Mouse (Mus musculus) heart, embryonic 14.5 days (tissue): ENCODE results near the gene Napsa. TPM values are rescaled to one million over a fixed set of nuclear protein-coding genes. Genes with fewer than 3 reads are reported as not detected.

ENCODE experiments used
- ATAC-seq: fragments of 200-750 bp; cut with Nextera tagmentation; 2 replicates; pipeline ENCODE4 v1.8.0; 2017; ENCODE audit warnings: low read depth, moderate TSS enrichment; ENCODE audit not compliant: insufficient number of reproducible peaks, insufficient read depth, low FRiP score
- H3K27ac ChIP-seq, 2 experiments: fragments of 200-500 bp in 1 of 2; fragments of 300-500 bp in 1 of 2; sonication (generic) in 1 of 2; replicated peaks in 1 of 2; 2 replicates each; pipeline ENCODE4 v1.5.1; 2012 to 2014; ENCODE audit warnings: low read depth in 2 of 2, low read length in 2 of 2, control low read depth in 1 of 2, mild to moderate bottlenecking in 1 of 2, mixed read lengths in 1 of 2; ENCODE audit not compliant: control insufficient read depth in 1 of 2, insufficient read depth in 1 of 2
- H3K27me3 ChIP-seq: fragments of 300-500 bp; sonication (generic); 2 replicates; pipeline ENCODE4 v1.6.1; 2014; ENCODE audit warnings: mild to moderate bottlenecking, low read length, control low read depth; ENCODE audit not compliant: control insufficient read depth, insufficient read depth
- H3K36me3 ChIP-seq: fragments of 300-500 bp; sonication (generic); 2 replicates; pipeline ENCODE4 v1.6.1; 2014; ENCODE audit warnings: mild to moderate bottlenecking, control low read depth, low read length, mixed read lengths; ENCODE audit not compliant: control insufficient read depth, insufficient read depth
- H3K4me1 ChIP-seq, 2 experiments: fragments of 200-500 bp in 1 of 2; fragments of 300-500 bp in 1 of 2; sonication (generic) in 1 of 2; 2 replicates each; pipeline ENCODE4 v1.6.1; 2012 to 2014; ENCODE audit warnings: low read length in 2 of 2, control low read depth in 1 of 2, mixed read lengths in 1 of 2; ENCODE audit not compliant: control insufficient read depth in 2 of 2, insufficient read depth in 2 of 2
- H3K4me2 ChIP-seq: fragments of 300-500 bp; sonication (generic); 2 replicates; pipeline ENCODE4 v1.6.1; 2014; ENCODE audit warnings: mild to moderate bottlenecking, low read length
- H3K4me3 ChIP-seq, 2 experiments: fragments of 200-500 bp in 1 of 2; fragments of 300-500 bp in 1 of 2; sonication (generic) in 1 of 2; 2 replicates each; pipeline ENCODE4 v1.5.1; 2012 to 2014; ENCODE audit warnings: low read length in 2 of 2, mild to moderate bottlenecking in 2 of 2, control low read depth in 1 of 2, low read depth in 1 of 2, moderate library complexity in 1 of 2; ENCODE audit not compliant: control insufficient read depth in 1 of 2, insufficient read depth in 1 of 2
- H3K9ac ChIP-seq: fragments of 300-500 bp; sonication (generic); 2 replicates; pipeline ENCODE4 v1.6.1; 2014; ENCODE audit warnings: mild to moderate bottlenecking, low read length
- H3K9me3 ChIP-seq: fragments of 300-500 bp; sonication (generic); 2 replicates; pipeline ENCODE4 v1.6.1; 2016; ENCODE audit warnings: low read length, control low read depth; ENCODE audit not compliant: control insufficient read depth
- WGBS: fragments of 180-500 bp; shearing (Covaris S2); extraction: QIAGEN DNeasy Blood & Tissue Kit; methylation state at CpG from one replicate; pipeline ENCODE4 v1.1.7; 2014; 5-methylcytosine and 5-hydroxymethylcytosine counted together
- polyA plus RNA-seq: library from polyadenylated mRNA; unstranded; fragments of >200 nt; fragmentation: Nextera tagmentation; extraction: Ambion mirVana; gene quantifications from 2 replicates; pipeline ENCODE4 v1.2.1, GENCODE M21; 2014

The Napsa gene
- polyA plus RNA-seq, 1 experiment from 2014 or later = 0.35 TPM

GRCm38 (mm10) chr7:44601646-44602045, 29.5 kb downstream of the Napsa start:
- peaks cover 64% of the 10 kb centered on the region for H3K27me3 ChIP-seq
- no peak overlapping the region for H3K27ac ChIP-seq
- no peak overlapping the region for H3K4me2 ChIP-seq
- no peaks in the 10 kb centered on the region for H3K9me3 ChIP-seq
- H3K9ac ChIP-seq = no peak overlapping the region
- H3K4me1 ChIP-seq = 0 out of 4 replicates have a peak, but pooled peaks cover 0 to 2% of the 10 kb centered on the region in 2 experiments
- no peaks in the 10 kb centered on the region for H3K36me3 ChIP-seq
- WGBS = 13% methylated on average over 19 of the region's 19 CpGs
- no peak overlapping the region for H3K4me3 ChIP-seq
- ATAC-seq = no peak

- H3K27me3 ChIP-seq = peaks cover 72% of the 10 kb centered on the region
- WGBS = 7% methylated on average over 11 of the region's 11 CpGs
Observed at GRCm38 (mm10) chr7:44602443-44602842, 30.3 kb downstream of the Napsa start.

GRCm38 (mm10) chr7:44603186-44603855, 31.1 kb downstream of the Napsa start:
- Histone ChIP-seq H3K4me2 (no peak overlapping the region), H3K9me3 (no peaks in the 10 kb centered on the region), H3K4me1 (0 out of 4 replicates have a peak, but pooled peaks cover 0 to 2% of the 10 kb centered on the region in 2 experiments), H3K4me3 (no peak overlapping the region), H3K27me3 (peaks cover 75% of the 10 kb centered on the region), H3K27ac (no peak overlapping the region), H3K36me3 (no peaks in the 10 kb centered on the region), H3K9ac (no peak overlapping the region)
- no peak for ATAC-seq
- WGBS = 3% methylated on average over 20 of the region's 20 CpGs

More at GRCm38 (mm10) chr7:44602443-44602842, 30.3 kb downstream of the Napsa start:
- Histone ChIP-seq H3K27ac (no peak overlapping the region), H3K4me3 (no peak overlapping the region), H3K36me3 (no peaks in the 10 kb centered on the region), H3K9me3 (no peaks in the 10 kb centered on the region), H3K9ac (no peak overlapping the region), H3K4me2 (no peak overlapping the region), H3K4me1 (0 out of 4 replicates have a peak, but pooled peaks cover 0 to 2% of the 10 kb centered on the region in 2 experiments)
- ATAC-seq = no peak

- ATAC-seq = no peak
- Histone ChIP-seq H3K27me3 (peaks cover 77% of the 10 kb centered on the region), H3K27ac (no peak overlapping the region), H3K9ac (no peak overlapping the region), H3K4me2 (peak overlapping the region; percentile 43), H3K9me3 (no peaks in the 10 kb centered on the region), H3K4me1 (0 out of 4 replicates have a peak, but pooled peaks cover 0 to 2% of the 10 kb centered on the region in 2 experiments), H3K36me3 (no peaks in the 10 kb centered on the region), H3K4me3 (peak overlapping the region in 1 of 2 experiments; percentile 12; a peak in 1 of 4 replicates)
- WGBS = 2% methylated on average over 25 of the region's 25 CpGs
Observed at GRCm38 (mm10) chr7:44604139-44604606, 32.0 kb downstream of the Napsa start.

- H3K36me3 ChIP-seq = no peaks in the 10 kb centered on the region
- no peak for ATAC-seq
- no peak overlapping the region for H3K4me2 ChIP-seq
- 2% methylated on average over 8 of the region's 8 CpGs for WGBS
- H3K27me3 ChIP-seq = peaks cover 80% of the 10 kb centered on the region
- H3K4me3 ChIP-seq = no peak overlapping the region
- no peak overlapping the region for H3K27ac ChIP-seq
- H3K4me1 ChIP-seq = 0 out of 4 replicates have a peak, but pooled peaks cover 0 to 2% of the 10 kb centered on the region in 2 experiments
- no peaks in the 10 kb centered on the region for H3K9me3 ChIP-seq
- H3K9ac ChIP-seq = no peak overlapping the region
Observed at GRCm38 (mm10) chr7:44604619-44605018, 32.4 kb downstream of the Napsa start.

GRCm38 (mm10) chr7:44605436-44605835, 33.3 kb downstream of the Napsa start:
- Histone ChIP-seq H3K27ac (no peak overlapping the region), H3K9me3 (no peaks in the 10 kb centered on the region), H3K4me2 (no peak overlapping the region), H3K27me3 (peaks cover 78% of the 10 kb centered on the region), H3K36me3 (no peaks in the 10 kb centered on the region), H3K4me3 (no peak overlapping the region), H3K9ac (no peak overlapping the region), H3K4me1 (0 out of 4 replicates have a peak, but pooled peaks cover 0 to 2% of the 10 kb centered on the region in 2 experiments)
- 28% methylated on average over 7 of the region's 7 CpGs for WGBS
- no peak for ATAC-seq

- 8% methylated on average over 29 of the region's 29 CpGs for WGBS
- Histone ChIP-seq H3K4me3 (no peak overlapping the region), H3K36me3 (no peaks in the 10 kb centered on the region), H3K9me3 (no peaks in the 10 kb centered on the region), H3K4me1 (0 out of 4 replicates have a peak, but pooled peaks cover 0 to 2% of the 10 kb centered on the region in 2 experiments), H3K9ac (no peak overlapping the region), H3K27ac (no peak overlapping the region), H3K27me3 (peaks cover 69% of the 10 kb centered on the region), H3K4me2 (no peak overlapping the region)
- ATAC-seq = no peak
Observed at GRCm38 (mm10) chr7:44606171-44606901, 34.2 kb downstream of the Napsa start.
